ENCODE assay signal across 19 mouse cellular contexts in genomic region chr1:62597751-62598400, GRCm38 (mm10).
A peak's percentile ranks its signal among the peaks of the same experiment; 100 is the strongest.
DNase-seq lines count a peak whose midpoint lies in the region; ATAC-seq and TF ChIP-seq lines count a peak whose summit lies in the region.
"Had no signal": no experiment of that assay in that cellular context is flagged by ENCODE, and none has a peak within 500 bp of the region (broad histone marks: within the 10 kb centered on the region; RNA-seq: fewer than 3 reads in every experiment).

No protein-coding gene starts in this region.

- H3K27me3 ChIP-seq in lung, embryonic 14.5 days (ENCODE audit: insufficient read depth, low read length), result no peaks in the 10 kb centered on the region
- H3K27me3 ChIP-seq in stomach, postnatal 0 days (ENCODE audit: control insufficient read depth, insufficient read depth, low read length), result no peaks in the 10 kb centered on the region
- H3K27me3 ChIP-seq: heart, embryonic 15.5 days; limb, embryonic 15.5 days; neural tube, embryonic 12.5 days had no signal

- no peak overlapping the region for H3K27ac ChIP-seq in lung, embryonic 14.5 days (ENCODE audit: low read depth)
- H3K27ac ChIP-seq in stomach, postnatal 0 days (replicated peaks), result no peak overlapping the region
- H3K27ac ChIP-seq: heart, embryonic 15.5 days; limb, embryonic 15.5 days; neural tube, embryonic 12.5 days had no signal

- ATAC-seq in cerebellum, adult (ENCODE audit: insufficient number of reproducible peaks, low FRiP score, low TSS enrichment), result no peak
- ATAC-seq in lung, embryonic 14.5 days (ENCODE audit: insufficient read depth), result no peak
- no peak for ATAC-seq in stomach, postnatal 0 days (ENCODE audit: low FRiP score, low TSS enrichment)
- ATAC-seq in CD4-positive, CD25-positive, alpha-beta regulatory T cell, adult 4 months, result no peak
- ATAC-seq: hindbrain, embryonic 16.5 days had no signal

- TF ChIP-seq CTCF in lung, embryonic 14.5 days (IDR thresholded peaks at IDR 0.05; ENCODE audit: low read depth), result 0 out of 2 replicates have a peak, but pooled peaks have one; percentile 27
- peak; percentile 42 for TF ChIP-seq CTCF in stomach, postnatal 0 days (IDR thresholded peaks at IDR 0.05; ENCODE audit: low read depth)

- no peaks in the 10 kb centered on the region for H3K4me1 ChIP-seq in lung, embryonic 14.5 days (ENCODE audit: insufficient read depth)
- no peaks in the 10 kb centered on the region for H3K4me1 ChIP-seq in stomach, postnatal 0 days (replicated peaks; ENCODE audit: control insufficient read depth, insufficient read depth)
- H3K4me1 ChIP-seq: neural tube, embryonic 12.5 days had no signal

- no peak for TF ChIP-seq EP300 in stomach, postnatal 0 days (optimal IDR thresholded peaks at IDR 0.05)

- H3K9ac ChIP-seq in lung, embryonic 14.5 days, result no peak overlapping the region
- no peak overlapping the region for H3K9ac ChIP-seq in stomach, postnatal 0 days (ENCODE audit: low read length)
- H3K9ac ChIP-seq: heart, embryonic 15.5 days; limb, embryonic 15.5 days; neural tube, embryonic 12.5 days had no signal

- no peaks in the 10 kb centered on the region for H3K36me3 ChIP-seq in lung, embryonic 14.5 days (ENCODE audit: insufficient read depth)
- H3K36me3 ChIP-seq in stomach, postnatal 0 days (ENCODE audit: control insufficient read depth, insufficient read depth, low read length), result no peaks in the 10 kb centered on the region
- H3K36me3 ChIP-seq: heart, embryonic 15.5 days; limb, embryonic 15.5 days; neural tube, embryonic 12.5 days had no signal

- WGBS in lung, embryonic 14.5 days, result 85% methylated on average over 5 of the region's 5 CpGs
- WGBS in stomach, postnatal 0 days, result 83% methylated on average over 5 of the region's 5 CpGs

- H3K4me2 ChIP-seq in lung, embryonic 14.5 days, result no peak overlapping the region
- H3K4me2 ChIP-seq in stomach, postnatal 0 days (replicated peaks; ENCODE audit: low read depth), result no peak overlapping the region
- H3K4me2 ChIP-seq: heart, embryonic 15.5 days; limb, embryonic 15.5 days; neural tube, embryonic 12.5 days had no signal

- no peaks in the 10 kb centered on the region for H3K9me3 ChIP-seq in lung, embryonic 14.5 days (ENCODE audit: low read depth, low read length)
- no peaks in the 10 kb centered on the region for H3K9me3 ChIP-seq in stomach, postnatal 0 days (ENCODE audit: control insufficient read depth, low read length)
- H3K9me3 ChIP-seq: heart, embryonic 15.5 days; limb, embryonic 15.5 days; neural tube, embryonic 12.5 days had no signal

- DNase-seq in cerebellum, postnatal 14 days, result peak; percentile 28 to 45
- peak; percentile 37 for DNase-seq in heart, postnatal 4 days
- no peak for DNase-seq in heart, adult 8-10 months (ENCODE audit: low spot score)
- no peak for DNase-seq in lung, embryonic 14.5 days
- DNase-seq in lung, postnatal 4 days, result no peak
- DNase-seq in stomach, postnatal 0 days (ENCODE audit: low spot score), result no peak
- DNase-seq: adrenal gland, postnatal 10 days; cerebellum, adult 9-10 months; embryo, embryonic 11 days; gastrocnemius, postnatal 10 days; kidney, adult 9 months; lung, adult 2 months; thymus, adult 2 months had no signal

- H3K4me3 ChIP-seq in lung, embryonic 14.5 days (ENCODE audit: low read depth, low read length), result no peak overlapping the region
- H3K4me3 ChIP-seq in stomach, postnatal 0 days (ENCODE audit: low read depth, low read length), result no peak overlapping the region
- H3K4me3 ChIP-seq: heart, embryonic 15.5 days; limb, embryonic 15.5 days; neural tube, embryonic 12.5 days had no signal

Comparison
In these comparisons a context has a peak if more than half of its experiments do, and no peak if none do; other contexts are left out.
1. DNase-seq: peak in cerebellum, postnatal 14 days (2 of 2) and heart, postnatal 4 days (single experiment); none in heart, adult 8-10 months (single experiment), lung, embryonic 14.5 days (single experiment), lung, postnatal 4 days (0 of 2) and stomach, postnatal 0 days (single experiment).